ENCODE assay signal across 24 mouse cellular contexts in genomic region chr10:69207481-69207880, GRCm38 (mm10).
"Had no signal": no experiment of that assay in that cellular context is flagged by ENCODE, and none has a peak within 500 bp of the region (broad histone marks: within the 10 kb centered on the region; RNA-seq: fewer than 3 reads in every experiment).

No protein-coding gene starts in this region.

- H3K27me3 ChIP-seq: limb, embryonic 13.5 days; lung, embryonic 15.5 days; midbrain, embryonic 13.5 days; neural tube, embryonic 12.5 days; neural tube, embryonic 15.5 days had no signal

- H3K9ac ChIP-seq: limb, embryonic 13.5 days; liver, embryonic 12.5 days; liver, embryonic 15.5 days; lung, embryonic 15.5 days; midbrain, embryonic 13.5 days; neural tube, embryonic 12.5 days; neural tube, embryonic 15.5 days had no signal

- DNase-seq: kidney, adult 18-20 months; kidney, adult 9 months; kidney, postnatal 14 days; kidney, postnatal 4 days; left cerebral cortex, postnatal 4 days; lung, adult 18-20 months; lung, postnatal 10 days; lung, postnatal 36 days; right cerebral cortex, adult 18-20 months; right cerebral cortex, postnatal 14 days; right cerebral cortex, postnatal 4 days; thymus, adult 18-20 months; thymus, postnatal 36 days had no signal

- ATAC-seq: liver, embryonic 12.5 days; midbrain, embryonic 13.5 days; midbrain, embryonic 16.5 days had no signal

- H3K4me2 ChIP-seq: limb, embryonic 13.5 days; liver, embryonic 12.5 days; liver, embryonic 15.5 days; lung, embryonic 15.5 days; midbrain, embryonic 13.5 days; neural tube, embryonic 12.5 days; neural tube, embryonic 15.5 days had no signal

- H3K27ac ChIP-seq: limb, embryonic 13.5 days; liver, embryonic 12.5 days; liver, embryonic 15.5 days; lung, embryonic 15.5 days; midbrain, embryonic 10.5 days; midbrain, embryonic 13.5 days; neural tube, embryonic 12.5 days; neural tube, embryonic 15.5 days; stomach, postnatal 0 days had no signal

- H3K4me3 ChIP-seq: limb, embryonic 13.5 days; liver, embryonic 12.5 days; liver, embryonic 15.5 days; lung, embryonic 15.5 days; megakaryocyte, embryonic 14.5 days; midbrain, embryonic 10.5 days; midbrain, embryonic 13.5 days; neural tube, embryonic 12.5 days; neural tube, embryonic 15.5 days had no signal

- H3K9me3 ChIP-seq: limb, embryonic 13.5 days; liver, embryonic 12.5 days; liver, embryonic 15.5 days; lung, embryonic 15.5 days; megakaryocyte, embryonic 14.5 days; midbrain, embryonic 10.5 days; midbrain, embryonic 13.5 days; neural tube, embryonic 12.5 days; neural tube, embryonic 15.5 days had no signal

- H3K36me3 ChIP-seq: liver, embryonic 15.5 days; lung, embryonic 15.5 days; midbrain, embryonic 13.5 days; neural tube, embryonic 12.5 days; neural tube, embryonic 15.5 days had no signal
